Mouse (Mus musculus): ENCODE data around the gene Ctr9.

Gene Ctr9

GRCm38 (mm10) chr7:111098196-111098595 lies 69.4 kb downstream of the Ctr9 start:
- no peak for DNase-seq (ENCODE audit: low spot score in 2 of 2)

All from urinary bladder, postnatal 4 days (tissue).